Mouse (Mus musculus) liver, embryonic 11.5 days (tissue): ENCODE data around the gene Add1. TPM values are rescaled to one million over a fixed set of nuclear protein-coding genes. Genes with fewer than 3 reads are reported as not detected.

Experiments
- ATAC-seq: fragments of 200-750 bp; cut with Nextera tagmentation; replicated peaks from 2 replicates; pipeline ENCODE4 v1.8.0; 2017; ENCODE audit warnings: moderate number of reproducible peaks, mild to moderate bottlenecking, moderate TSS enrichment, moderate library complexity; ENCODE audit not compliant: low FRiP score
- DNase-seq: peaks from one replicate; pipeline ENCODE4 v3.0.0-alpha.2; 2017; ENCODE audit warnings: low spot score
- H3K27ac ChIP-seq: fragments of 300-500 bp; sonication (generic); 2 replicates; pipeline ENCODE4 v1.5.1; 2014; ENCODE audit warnings: mild to moderate bottlenecking, low read depth, low read length, control low read depth
- H3K27me3 ChIP-seq: fragments of 300-500 bp; sonication (generic); replicated peaks from 2 replicates; pipeline ENCODE4 v1.6.1; 2014; ENCODE audit warnings: low read length, mixed read lengths; ENCODE audit not compliant: control insufficient read depth, insufficient read depth
- H3K36me3 ChIP-seq: fragments of 300-500 bp; sonication (generic); 2 replicates; pipeline ENCODE4 v1.6.1; 2014; ENCODE audit warnings: mild to moderate bottlenecking, low read length, moderate library complexity, mixed read lengths; ENCODE audit not compliant: control insufficient read depth, insufficient read depth
- H3K4me1 ChIP-seq: fragments of 300-500 bp; sonication (generic); replicated peaks from 2 replicates; pipeline ENCODE4 v1.6.1; 2014; ENCODE audit warnings: low read length, mixed read lengths; ENCODE audit not compliant: control insufficient read depth, insufficient read depth
- H3K4me2 ChIP-seq: fragments of 300-500 bp; sonication (generic); 2 replicates; pipeline ENCODE4 v1.6.1; 2014; ENCODE audit warnings: mild to moderate bottlenecking, control low read depth, moderate library complexity
- H3K4me3 ChIP-seq: fragments of 300-500 bp; sonication (generic); 2 replicates; pipeline ENCODE4 v1.5.1; 2014; ENCODE audit warnings: low read depth, low read length, control low read depth
- H3K9ac ChIP-seq: fragments of 300-500 bp; sonication (generic); 2 replicates; pipeline ENCODE4 v1.6.1; 2014; ENCODE audit warnings: low read depth, low read length, control low read depth
- H3K9me3 ChIP-seq: fragments of 300-500 bp; sonication (generic); 2 replicates; pipeline ENCODE4 v1.6.1; 2016; ENCODE audit warnings: low read length, inconsistent platforms, mixed read lengths; ENCODE audit not compliant: control insufficient read depth
- WGBS: fragments of 180-500 bp; shearing (Covaris S2); extraction: QIAGEN DNeasy Blood & Tissue Kit; methylation state at CpG from one replicate; pipeline ENCODE4 v1.1.7; 2014; 5-methylcytosine and 5-hydroxymethylcytosine counted together
- microRNA-seq: library from miRNA; unstranded; fragments of <30 nt; microRNA quantifications from one replicate; pipeline ENCODE4, GENCODE M21; 2017; ENCODE audit warnings: borderline number of aligned reads
- polyA plus RNA-seq: library from polyadenylated mRNA; unstranded; fragments of >200 nt; fragmentation: Nextera tagmentation; extraction: Ambion mirVana; gene quantifications from 2 replicates; pipeline ENCODE4 v1.2.1, GENCODE M21; 2014

The Add1 gene
- polyA plus RNA-seq, 1 experiment from 2014 or later: 170 TPM

GRCm38 (mm10) chr5:34659686-34660590 is 86.5 kb downstream of the Add1 start, which contains the start of the genes Nop14 and Grk4:
Gene Nop14, minus strand, starts transcription at chr5:34660148.
Gene Grk4, plus strand, starts transcription at chr5:34660379.
- Histone ChIP-seq H3K9me3 (no peaks in the 10 kb centered on the region), H3K4me2 (peak within 1 kb of the TSS; percentile 83), H3K4me1 (0 out of 2 replicates have a peak, but pooled peaks cover 3% of the 10 kb centered on the region), H3K36me3 (peaks cover 19% of the 10 kb centered on the region), H3K4me3 (peak within 1 kb of the TSS; percentile 74), H3K27me3 (no peaks in the 10 kb centered on the region), H3K27ac (peak within 1 kb of the TSS; percentile 78), H3K9ac (peak within 1 kb of the TSS; percentile 77)
- DNase-seq: peak; percentile 99
- peak; percentile 100 for ATAC-seq
- WGBS: under 1% methylated on average over 60 of the region's 60 CpGs

- H3K4me3 ChIP-seq: peak overlapping the region; percentile 74
- DNase-seq: no peak
- WGBS: under 1% methylated on average over 57 of the region's 57 CpGs
- ATAC-seq: no peak
- H3K9ac ChIP-seq: peak overlapping the region; percentile 71
- H3K27me3 ChIP-seq: no peaks in the 10 kb centered on the region
- H3K4me1 ChIP-seq: 0 out of 2 replicates have a peak, but pooled peaks cover 3% of the 10 kb centered on the region
- H3K9me3 ChIP-seq: no peaks in the 10 kb centered on the region
- peak overlapping the region; percentile 78 for H3K27ac ChIP-seq
- peaks cover 12% of the 10 kb centered on the region for H3K36me3 ChIP-seq
- H3K4me2 ChIP-seq: peak overlapping the region; percentile 83
Observed at GRCm38 (mm10) chr5:34660591-34661130, 87.2 kb downstream of the Add1 start.

GRCm38 (mm10) chr5:34661909-34662308 is 88.4 kb downstream of the Add1 start:
- peaks cover 2% of the 10 kb centered on the region; the same call in 1 of the 2 replicates for H3K36me3 ChIP-seq
- H3K9ac ChIP-seq: no peak overlapping the region
- 72% methylated on average over 4 of the region's 4 CpGs for WGBS
- no peaks in the 10 kb centered on the region for H3K27me3 ChIP-seq
- DNase-seq: peak; percentile 10
- ATAC-seq: no peak
- H3K4me1 ChIP-seq: 0 out of 2 replicates have a peak, but pooled peaks cover 3% of the 10 kb centered on the region
- no peak overlapping the region for H3K4me3 ChIP-seq
- no peaks in the 10 kb centered on the region for H3K9me3 ChIP-seq
- no peak overlapping the region for H3K27ac ChIP-seq
- H3K4me2 ChIP-seq: no peak overlapping the region

GRCm38 (mm10) chr5:34663231-34663630 is 89.8 kb downstream of the Add1 start:
- Histone ChIP-seq H3K27ac (no peak overlapping the region), H3K36me3 (no peaks in the 10 kb centered on the region), H3K27me3 (no peaks in the 10 kb centered on the region), H3K9ac (no peak overlapping the region), H3K4me2 (no peak overlapping the region), H3K4me3 (no peak overlapping the region), H3K9me3 (no peaks in the 10 kb centered on the region), H3K4me1 (0 out of 2 replicates have a peak, but pooled peaks cover 3% of the 10 kb centered on the region)
- ATAC-seq (no peak), DNase-seq (peak; percentile 14)
- WGBS: 88% methylated on average over 2 of the region's 2 CpGs

GRCm38 (mm10) chr5:34669493-34669892 is 96.0 kb downstream of the Add1 start:
- H3K4me2 ChIP-seq: no peak overlapping the region
- no peak overlapping the region for H3K4me3 ChIP-seq
- no peaks in the 10 kb centered on the region for H3K4me1 ChIP-seq
- no peak overlapping the region for H3K27ac ChIP-seq
- H3K27me3 ChIP-seq: no peaks in the 10 kb centered on the region
- DNase-seq (no peak), ATAC-seq (no peak)
- no peaks in the 10 kb centered on the region for H3K9me3 ChIP-seq
- H3K9ac ChIP-seq: no peak overlapping the region
- 71% methylated on average over 2 of the region's 2 CpGs for WGBS
- H3K36me3 ChIP-seq: no peaks in the 10 kb centered on the region

- H3K4me3 ChIP-seq: no peak overlapping the region
- H3K36me3 ChIP-seq: no peaks in the 10 kb centered on the region
- DNase-seq (no peak), ATAC-seq (no peak)
- H3K9me3 ChIP-seq: no peaks in the 10 kb centered on the region
- 77% methylated on average over 4 of the region's 4 CpGs for whole genome bisulfite sequencing
- H3K9ac ChIP-seq: no peak overlapping the region
- no peaks in the 10 kb centered on the region for H3K4me1 ChIP-seq
- no peaks in the 10 kb centered on the region for H3K27me3 ChIP-seq
- H3K27ac ChIP-seq: no peak overlapping the region
- H3K4me2 ChIP-seq: no peak overlapping the region
Observed at GRCm38 (mm10) chr5:34670280-34670679, 96.8 kb downstream of the Add1 start.

Small RNAs within 50 kb of the gene (microRNA-seq; reads per million reads assigned to microRNA genes)
- 3.5 reads per million, percentile 4 among the genes with 10 or more reads in this experiment for gene Mir7036b

Other genes with a start within 250 kb of the Add1 start
- gene Rnf4, start 237.4 kb upstream of the Add1 start, polyA plus RNA-seq: 151 and 174 TPM in 2 replicates
- gene Fam193a, start 203.7 kb upstream of the Add1 start, polyA plus RNA-seq: 8.8 and 8.9 TPM in 2 replicates
- gene Tnip2, start 59.7 kb upstream of the Add1 start, polyA plus RNA-seq: 12.3 and 12.8 TPM in 2 replicates
- gene Sh3bp2, start 47.8 kb upstream of the Add1 start, polyA plus RNA-seq: 5.2 and 8.4 TPM in 2 replicates
- gene Mfsd10, start 63.5 kb downstream of the Add1 start, polyA plus RNA-seq: 103 and 127 TPM in 2 replicates
- 42.6 and 43.4 TPM in 2 replicates for gene Nop14, start 86.5 kb downstream of the Add1 start, polyA plus RNA-seq
- 1.7 and 1.9 TPM in 2 replicates for gene Grk4, start 86.7 kb downstream of the Add1 start, polyA plus RNA-seq
- 15.1 and 18.9 TPM in 2 replicates for gene Htt, start 188.1 kb downstream of the Add1 start, polyA plus RNA-seq